Mouse (Mus musculus) forebrain, embryonic 13.5 days (tissue): Measurements from ENCODE around the gene Mpv17l2. TPM values are rescaled to one million over a fixed set of nuclear protein-coding genes. Genes with fewer than 3 reads are reported as not detected.

Experiments
- ATAC-seq: fragments of 200-750 bp; cut with Nextera tagmentation; 2 replicates; pipeline ENCODE4 v1.8.0; 2017
- H3K27ac ChIP-seq: fragments of 300-500 bp; sonication (generic); 2 replicates; pipeline ENCODE4 v1.5.1; 2015; ENCODE audit warnings: inconsistent platforms, mild to moderate bottlenecking, moderate library complexity
- H3K27me3 ChIP-seq: fragments of 300-500 bp; sonication (generic); 2 replicates; pipeline ENCODE4 v1.6.1; 2015; ENCODE audit warnings: mild to moderate bottlenecking, inconsistent platforms
- H3K36me3 ChIP-seq: fragments of 300-500 bp; sonication (generic); 2 replicates; pipeline ENCODE4 v1.6.1; 2015; ENCODE audit warnings: mild to moderate bottlenecking, inconsistent platforms; ENCODE audit not compliant: poor library complexity, severe bottlenecking
- H3K4me1 ChIP-seq: fragments of 300-500 bp; sonication (generic); 2 replicates; pipeline ENCODE4 v1.6.1; 2015; ENCODE audit warnings: inconsistent platforms
- H3K4me2 ChIP-seq: fragments of 300-500 bp; sonication (generic); 2 replicates; pipeline ENCODE4 v1.6.1; 2015; ENCODE audit warnings: inconsistent platforms, mild to moderate bottlenecking, moderate library complexity
- H3K4me3 ChIP-seq: fragments of 300-500 bp; sonication (generic); 2 replicates; pipeline ENCODE4 v1.5.1; 2015; ENCODE audit warnings: mild to moderate bottlenecking, inconsistent platforms
- H3K9ac ChIP-seq: fragments of 300-500 bp; sonication (generic); 2 replicates; pipeline ENCODE4 v1.6.1; 2015; ENCODE audit warnings: mild to moderate bottlenecking, inconsistent platforms
- H3K9me3 ChIP-seq: fragments of 300-500 bp; sonication (generic); replicated peaks from 2 replicates; pipeline ENCODE4 v1.6.1; 2016; ENCODE audit warnings: inconsistent platforms
- WGBS: fragments of 180-500 bp; shearing (Covaris S2); methylation state at CpG from one replicate; pipeline ENCODE4 v1.1.7; 2015; 5-methylcytosine and 5-hydroxymethylcytosine counted together
- polyA plus RNA-seq: library from polyadenylated mRNA; unstranded; fragments of >200 nt; fragmentation: Nextera tagmentation; extraction: Ambion mirVana; gene quantifications from 2 replicates; pipeline ENCODE4 v1.2.1, GENCODE M21; 2015

Mpv17l2 gene
- polyA plus RNA-seq, 1 experiment from 2014 or later: 48.0 TPM

DNA sequence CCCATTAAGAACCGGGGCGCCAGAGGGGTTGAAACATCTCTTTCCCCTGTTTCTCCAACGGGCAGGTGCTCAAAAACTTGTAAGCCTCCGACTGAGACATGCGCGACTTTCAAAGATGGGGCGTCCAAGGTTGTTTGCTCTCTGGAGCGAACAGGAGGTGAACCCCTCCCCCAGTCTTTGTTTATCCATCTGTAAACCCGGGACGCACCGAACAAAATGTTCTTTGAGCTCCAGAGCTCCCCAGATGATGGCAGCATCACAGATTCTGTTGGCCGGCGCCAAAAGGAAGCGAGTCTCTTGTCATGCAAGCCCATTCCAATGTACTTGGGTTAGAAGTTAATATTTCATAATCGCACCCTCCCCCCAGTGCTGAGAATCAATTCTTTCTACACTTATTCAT lies 37.5 kb upstream of the Mpv17l2 start:
- Histone ChIP-seq H3K36me3 (no peaks in the 10 kb centered on the region), H3K9me3 (no peaks in the 10 kb centered on the region), H3K9ac (peak overlapping the region; percentile 79), H3K4me1 (peaks cover 31% of the 10 kb centered on the region), H3K27me3 (peaks cover 56% of the 10 kb centered on the region), H3K27ac (no peak overlapping the region), H3K4me2 (peak overlapping the region; percentile 85), H3K4me3 (peak overlapping the region; percentile 58)
- ATAC-seq: no peak
- WGBS: 10% methylated on average over 15 of the region's 15 CpGs

DNA sequence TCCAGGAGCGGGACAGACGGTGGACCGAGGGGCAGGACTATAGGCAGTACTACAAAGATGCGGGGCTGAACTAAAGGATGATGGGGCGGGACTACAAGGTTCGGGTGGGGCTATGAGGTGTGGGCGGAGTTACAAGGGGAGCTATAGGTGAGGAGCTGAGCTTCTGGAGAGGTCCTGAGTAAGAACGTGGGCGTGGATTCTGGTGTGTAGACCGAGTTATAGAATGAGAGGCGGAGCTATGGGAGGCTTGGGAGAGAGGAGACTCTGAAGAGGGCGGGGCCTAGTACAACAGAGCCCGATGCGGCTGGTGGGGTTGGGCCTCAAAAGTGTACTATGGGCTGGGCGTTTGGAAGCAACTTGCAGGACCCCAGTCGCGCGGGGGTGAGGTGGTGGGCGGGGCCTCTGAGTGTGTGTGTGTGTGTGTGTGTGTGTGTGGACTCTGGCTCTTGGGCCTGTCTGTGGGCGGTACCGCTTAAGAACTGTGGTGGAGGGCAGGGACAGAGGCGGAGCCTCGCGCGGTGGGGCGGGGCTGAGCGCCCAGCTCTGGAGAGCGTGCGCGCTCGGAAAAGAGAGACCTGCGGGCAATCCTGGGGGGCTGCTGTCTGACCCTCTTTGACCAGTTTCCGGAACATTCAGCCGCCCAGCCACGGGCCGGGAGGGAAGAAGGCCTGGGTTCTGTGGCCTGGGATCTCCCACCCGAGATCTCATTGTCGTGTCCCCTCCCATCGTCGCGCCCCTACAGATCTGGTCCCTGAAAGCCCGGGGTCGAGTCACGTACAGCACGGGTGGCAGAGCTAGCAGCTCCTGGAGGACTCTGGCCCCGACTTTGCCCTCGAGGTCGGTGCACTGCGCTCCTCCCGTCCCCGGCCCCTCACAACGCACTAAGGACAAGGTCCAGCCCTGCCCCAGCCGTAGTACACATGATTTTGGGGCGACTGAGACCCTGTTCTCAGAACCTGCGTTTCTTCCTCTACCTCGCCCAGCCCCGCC lies 36.6 kb upstream of the Mpv17l2 start:
- Histone ChIP-seq H3K9ac (peak overlapping the region; percentile 79), H3K4me1 (peaks cover 40% of the 10 kb centered on the region), H3K4me2 (peak overlapping the region; percentile 85), H3K27me3 (peaks cover 48% of the 10 kb centered on the region), H3K27ac (peak overlapping the region; percentile 59), H3K9me3 (no peaks in the 10 kb centered on the region), H3K36me3 (no peaks in the 10 kb centered on the region), H3K4me3 (peak overlapping the region; percentile 58)
- ATAC-seq: peak; percentile 87
- WGBS: under 1% methylated on average over 51 of the region's 57 CpGs

DNA sequence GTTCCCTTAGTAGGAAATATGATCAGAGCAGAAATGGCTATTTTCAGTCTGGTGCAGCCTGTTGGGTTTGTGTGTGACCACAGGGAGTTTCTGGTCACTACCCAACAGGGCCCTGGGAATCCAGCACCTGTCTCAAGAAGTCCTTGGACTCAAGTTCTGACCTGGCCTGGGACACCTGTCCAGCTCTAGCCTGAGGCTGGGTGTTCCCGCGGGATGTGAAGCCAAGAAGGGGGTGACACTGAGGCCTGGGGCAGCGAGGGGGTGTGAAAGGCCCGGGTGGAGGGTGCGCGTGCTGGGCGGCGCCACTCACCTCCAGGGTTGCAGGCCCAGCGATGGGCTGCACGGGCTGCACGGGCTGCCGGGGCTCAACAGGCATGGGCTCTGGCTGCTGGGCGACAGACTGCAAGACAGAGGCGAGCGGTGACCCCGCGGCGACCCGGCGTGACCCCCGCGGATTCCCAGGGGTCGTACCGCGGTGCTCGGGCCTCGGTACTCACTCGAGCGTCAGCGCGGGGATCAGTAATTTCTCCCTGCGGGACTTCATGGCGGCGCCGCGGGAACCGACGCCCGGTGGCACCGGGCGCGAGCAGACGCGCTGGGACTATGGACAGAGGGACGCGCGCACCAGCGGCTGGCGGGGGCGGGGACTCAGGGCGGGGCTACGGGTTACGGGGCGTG lies 35.8 kb upstream of the Mpv17l2 start:
- ATAC-seq: peak; percentile 2; the same call in 1 of the 2 replicates
- Histone ChIP-seq H3K27ac (peak overlapping the region; percentile 57; the same call in 1 of the 2 replicates), H3K27me3 (peaks cover 41% of the 10 kb centered on the region), H3K9me3 (no peaks in the 10 kb centered on the region), H3K4me1 (peaks cover 47% of the 10 kb centered on the region), H3K4me3 (peak overlapping the region; percentile 58), H3K9ac (peak overlapping the region; percentile 79), H3K4me2 (peak overlapping the region; percentile 85), H3K36me3 (no peaks in the 10 kb centered on the region)
- WGBS: 2% methylated on average over 53 of the region's 54 CpGs

- H3K9ac ChIP-seq: no peak overlapping the region
- no peak overlapping the region for H3K4me3 ChIP-seq
- no peaks in the 10 kb centered on the region for H3K36me3 ChIP-seq
- H3K4me2 ChIP-seq: no peak overlapping the region
- H3K27me3 ChIP-seq: peaks cover 36% of the 10 kb centered on the region
- no peak for ATAC-seq
- no peaks in the 10 kb centered on the region for H3K9me3 ChIP-seq
- H3K4me1 ChIP-seq: peaks cover 54% of the 10 kb centered on the region
- WGBS: 85% methylated on average over 2 of the region's 2 CpGs
- H3K27ac ChIP-seq: no peak overlapping the region
Measured at GRCm38 (mm10) chr8:70795370-70795769, 34.6 kb upstream of the Mpv17l2 start.

DNA sequence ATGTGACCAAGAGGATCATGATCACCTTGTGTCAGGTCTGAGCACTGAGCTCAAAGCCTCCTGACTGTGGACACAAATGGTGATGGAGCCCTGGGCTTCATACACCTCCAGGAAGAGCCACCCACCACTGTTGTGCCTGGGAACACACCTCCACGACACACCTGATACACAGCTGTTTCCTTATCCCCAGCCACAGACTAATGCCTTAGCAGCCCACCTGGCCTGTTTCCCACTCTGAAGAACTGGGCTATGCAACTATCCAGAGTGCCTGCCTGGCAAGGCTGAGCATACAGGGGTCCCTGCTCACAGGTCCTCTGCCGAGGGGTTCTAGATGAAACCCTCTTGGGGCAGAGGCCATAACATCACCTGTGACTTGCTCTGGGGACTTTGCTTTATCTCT lies 33.5 kb upstream of the Mpv17l2 start:
- Histone ChIP-seq H3K27ac (no peak overlapping the region), H3K36me3 (peaks cover 4% of the 10 kb centered on the region), H3K9me3 (no peaks in the 10 kb centered on the region), H3K9ac (no peak overlapping the region), H3K27me3 (peaks cover 25% of the 10 kb centered on the region), H3K4me2 (no peak overlapping the region), H3K4me1 (peaks cover 56% of the 10 kb centered on the region), H3K4me3 (no peak overlapping the region)
- ATAC-seq: no peak
- WGBS: 92% methylated on average over 2 of the region's 2 CpGs

DNA sequence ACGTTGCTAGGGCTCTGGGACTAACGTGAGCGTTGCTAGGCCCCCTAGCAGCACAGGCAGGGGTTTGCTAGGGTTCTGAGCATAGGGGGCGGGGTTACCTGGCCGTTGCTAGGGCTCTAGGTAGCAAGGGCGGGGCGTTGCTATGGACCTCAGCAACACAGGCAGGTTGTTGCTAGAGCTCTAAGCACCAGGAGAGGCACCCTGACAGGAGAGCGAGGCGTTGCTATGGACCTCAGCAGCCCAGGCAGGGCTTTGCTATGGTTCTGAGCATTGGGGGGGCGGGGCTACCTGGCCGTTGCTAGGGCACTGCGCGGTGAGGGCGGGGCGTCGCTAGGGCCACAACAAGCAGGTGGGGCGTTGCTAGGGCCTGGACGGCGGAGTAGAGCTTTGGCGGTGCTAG lies 32.0 kb upstream of the Mpv17l2 start:
- Histone ChIP-seq H3K4me3 (peak overlapping the region; percentile 57), H3K9ac (peak overlapping the region; percentile 81), H3K4me1 (peaks cover 47% of the 10 kb centered on the region), H3K27ac (peak overlapping the region; percentile 91), H3K4me2 (peak overlapping the region; percentile 83), H3K9me3 (no peaks in the 10 kb centered on the region), H3K27me3 (peaks cover 18% of the 10 kb centered on the region; the same call in 1 of the 2 replicates), H3K36me3 (peaks cover 20% of the 10 kb centered on the region)
- peak; percentile 46; the same call in 1 of the 2 replicates for ATAC-seq
- under 1% methylated on average over 20 of the region's 20 CpGs for WGBS

GRCm38 (mm10) chr8:70791975-70792691 lies 31.4 kb upstream of the Mpv17l2 start:
- H3K27me3 ChIP-seq: peaks cover 16% of the 10 kb centered on the region; the same call in 1 of the 2 replicates
- H3K4me2 ChIP-seq: peak overlapping the region; percentile 83
- H3K27ac ChIP-seq: peak overlapping the region; percentile 91
- peak overlapping the region; percentile 81 for H3K9ac ChIP-seq
- H3K36me3 ChIP-seq: peaks cover 25% of the 10 kb centered on the region
- peak overlapping the region; percentile 57 for H3K4me3 ChIP-seq
- ATAC-seq: peak; percentile 88
- peaks cover 43% of the 10 kb centered on the region for H3K4me1 ChIP-seq
- 5% methylated on average over 58 of the region's 58 CpGs for WGBS
- H3K9me3 ChIP-seq: no peaks in the 10 kb centered on the region

GRCm38 (mm10) chr8:70791294-70791701 lies 30.6 kb upstream of the Mpv17l2 start:
- Histone ChIP-seq H3K4me2 (peak overlapping the region; percentile 83), H3K27ac (no peak overlapping the region), H3K27me3 (peaks cover 16% of the 10 kb centered on the region; the same call in 1 of the 2 replicates), H3K9me3 (no peaks in the 10 kb centered on the region), H3K9ac (peak overlapping the region; percentile 81), H3K4me3 (peak overlapping the region; percentile 57), H3K36me3 (peaks cover 34% of the 10 kb centered on the region), H3K4me1 (peaks cover 38% of the 10 kb centered on the region)
- no peak for ATAC-seq
- 82% methylated on average over 7 of the region's 7 CpGs for WGBS

GRCm38 (mm10) chr8:70790846-70791245 lies 30.1 kb upstream of the Mpv17l2 start:
- H3K4me3 ChIP-seq: no peak overlapping the region
- 66% methylated on average over 8 of the region's 8 CpGs for WGBS
- no peak for ATAC-seq
- peaks cover 16% of the 10 kb centered on the region; the same call in 1 of the 2 replicates for H3K27me3 ChIP-seq
- no peaks in the 10 kb centered on the region for H3K9me3 ChIP-seq
- peak overlapping the region; percentile 83 for H3K4me2 ChIP-seq
- no peak overlapping the region for H3K27ac ChIP-seq
- H3K4me1 ChIP-seq: peaks cover 33% of the 10 kb centered on the region
- H3K9ac ChIP-seq: peak overlapping the region; percentile 81
- H3K36me3 ChIP-seq: peaks cover 38% of the 10 kb centered on the region

DNA sequence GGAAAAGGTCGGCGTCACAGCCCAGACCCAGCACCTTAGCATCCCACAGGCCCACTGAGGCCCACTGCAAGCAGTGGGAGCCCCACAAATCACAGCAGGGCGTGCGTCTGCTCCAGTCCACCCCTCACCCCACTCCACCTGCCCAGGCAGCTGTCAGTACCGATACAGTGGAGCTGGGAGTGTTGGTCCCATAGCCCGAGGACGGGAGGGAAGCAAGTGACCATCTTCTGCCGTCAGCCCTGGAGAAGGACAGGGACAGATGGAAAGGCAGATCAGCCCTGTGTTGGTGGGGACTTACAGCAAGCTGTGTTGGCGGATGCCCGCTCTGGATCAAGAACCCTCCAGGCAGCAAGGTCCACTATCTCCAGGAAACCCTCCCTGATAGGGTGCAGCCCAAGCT lies 28.3 kb upstream of the Mpv17l2 start:
- Histone ChIP-seq H3K27ac (no peak overlapping the region), H3K9me3 (no peaks in the 10 kb centered on the region), H3K9ac (0 out of 2 replicates have a peak overlapping the region, but pooled peaks have one; percentile 2), H3K36me3 (peaks cover 54% of the 10 kb centered on the region), H3K4me3 (no peak overlapping the region), H3K4me2 (no peak overlapping the region), H3K27me3 (0 out of 2 replicates have a peak, but pooled peaks cover 8% of the 10 kb centered on the region), H3K4me1 (peaks cover 33% of the 10 kb centered on the region)
- no peak for ATAC-seq
- 79% methylated on average over 10 of the region's 10 CpGs for WGBS

- Histone ChIP-seq H3K4me1 (peaks cover 28% of the 10 kb centered on the region), H3K4me3 (no peak overlapping the region), H3K36me3 (peaks cover 63% of the 10 kb centered on the region), H3K27me3 (0 out of 2 replicates have a peak, but pooled peaks cover 8% of the 10 kb centered on the region), H3K27ac (no peak overlapping the region), H3K9me3 (no peaks in the 10 kb centered on the region), H3K4me2 (no peak overlapping the region), H3K9ac (no peak overlapping the region)
- 22% methylated on average over 30 of the region's 30 CpGs for WGBS
- no peak for ATAC-seq
Measured at GRCm38 (mm10) chr8:70787941-70788667, 27.4 kb upstream of the Mpv17l2 start.
